Mouse (Mus musculus): ENCODE measurements around the gene Lrrc45.

DNA sequence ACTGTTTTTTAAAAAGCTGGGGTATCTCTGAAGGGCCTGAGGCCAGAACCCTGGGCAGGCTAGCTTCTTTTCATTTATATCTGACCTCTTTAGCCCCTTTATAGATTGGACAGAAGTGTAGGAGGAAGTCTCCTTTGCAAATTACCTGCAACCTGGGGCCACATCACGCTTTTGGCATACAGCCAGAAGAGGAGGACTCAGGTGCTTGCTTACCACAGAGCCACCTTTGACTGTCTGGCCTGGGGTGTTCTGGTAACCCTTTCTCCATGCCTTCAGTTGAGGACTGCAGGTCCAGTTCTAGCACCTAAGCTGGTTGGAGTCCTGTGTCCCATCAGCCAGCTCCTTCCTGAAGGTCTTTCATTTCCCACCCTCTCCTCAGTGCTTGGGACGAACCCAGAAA, 4.2 kb upstream of the Lrrc45 start:
- TF ChIP-seq HCFC1 (IDR thresholded peaks at IDR 0.05; ENCODE audit: borderline replicate concordance, insufficient read depth, low read length): no peak
- TF ChIP-seq MAFK (IDR thresholded peaks at IDR 0.05; ENCODE audit: insufficient read depth, low read depth, low read length): no peak
- TF ChIP-seq ZNF384 (IDR thresholded peaks at IDR 0.05; ENCODE audit: low read depth, low read length): no peak
- no peak for TF ChIP-seq CHD2 (IDR thresholded peaks at IDR 0.05; ENCODE audit: low read depth, low read length)
